Mouse (Mus musculus) midbrain, embryonic 15.5 days (tissue): ENCODE results near the gene Dync1h1. TPM values are rescaled to one million over a fixed set of nuclear protein-coding genes. Genes with fewer than 3 reads are reported as not detected.

ENCODE experiments used
- ATAC-seq: fragments of 200-750 bp; cut with Nextera tagmentation; replicated peaks from 2 replicates; pipeline ENCODE4 v1.8.0; 2017; ENCODE audit warnings: moderate TSS enrichment
- H3K27ac ChIP-seq: fragments of 300-500 bp; sonication (generic); 2 replicates; pipeline ENCODE4 v1.5.1; 2015; ENCODE audit warnings: mild to moderate bottlenecking, inconsistent platforms
- H3K27me3 ChIP-seq: fragments of 300-500 bp; sonication (generic); replicated peaks from 2 replicates; pipeline ENCODE4 v1.6.1; 2015; ENCODE audit warnings: inconsistent platforms
- H3K36me3 ChIP-seq: fragments of 300-500 bp; sonication (generic); replicated peaks from 2 replicates; pipeline ENCODE4 v1.6.1; 2015; ENCODE audit warnings: inconsistent platforms
- H3K4me1 ChIP-seq: fragments of 300-500 bp; sonication (generic); 2 replicates; pipeline ENCODE4 v1.6.1; 2015; ENCODE audit warnings: inconsistent platforms
- H3K4me2 ChIP-seq: fragments of 300-500 bp; sonication (generic); 2 replicates; pipeline ENCODE4 v1.6.1; 2015; ENCODE audit warnings: inconsistent platforms, mild to moderate bottlenecking, moderate library complexity
- H3K4me3 ChIP-seq: fragments of 300-500 bp; sonication (generic); 2 replicates; pipeline ENCODE4 v1.5.1; 2015; ENCODE audit warnings: mild to moderate bottlenecking, inconsistent platforms
- H3K9ac ChIP-seq: fragments of 300-500 bp; sonication (generic); 2 replicates; pipeline ENCODE4 v1.6.1; 2015; ENCODE audit warnings: mild to moderate bottlenecking, inconsistent platforms
- H3K9me3 ChIP-seq: fragments of 300-500 bp; sonication (generic); 2 replicates; pipeline ENCODE4 v1.6.1; 2016; ENCODE audit warnings: inconsistent platforms
- WGBS: fragments of 180-500 bp; shearing (Covaris S2); methylation state at CpG from one replicate; pipeline ENCODE4 v1.1.7; 2015; ENCODE audit warnings: mixed read lengths; 5-methylcytosine and 5-hydroxymethylcytosine counted together
- polyA plus RNA-seq: library from polyadenylated mRNA; unstranded; fragments of >200 nt; fragmentation: Nextera tagmentation; extraction: Ambion mirVana; gene quantifications from 2 replicates; pipeline ENCODE4 v1.2.1, GENCODE M21; 2015

Gene Dync1h1
- polyA plus RNA-seq: 93.3 and 108 TPM in 2 replicates

- Histone ChIP-seq H3K36me3 (no peaks in the 10 kb centered on the region), H3K4me1 (peaks cover 42% of the 10 kb centered on the region)
- under 1% methylated on average over 104 of the region's 105 CpGs for WGBS
Observed at GRCm38 (mm10) chr12:110601241-110602218, at the start of gene Dync1h1. TSS of gene Dync1h1 (plus strand) at chr12:110601452.

GRCm38 (mm10) chr12:110552113-110552512 lies 49.1 kb upstream of the Dync1h1 start:
- H3K4me1 ChIP-seq: no peaks in the 10 kb centered on the region
- no peak overlapping the region for H3K9ac ChIP-seq
- H3K9me3 ChIP-seq: no peaks in the 10 kb centered on the region
- no peak overlapping the region for H3K27ac ChIP-seq
- no peak for ATAC-seq
- no peak overlapping the region for H3K4me2 ChIP-seq
- H3K27me3 ChIP-seq: no peaks in the 10 kb centered on the region
- peaks cover 30% of the 10 kb centered on the region for H3K36me3 ChIP-seq
- 87% methylated on average over 13 of the region's 13 CpGs for WGBS
- no peak overlapping the region for H3K4me3 ChIP-seq

More at GRCm38 (mm10) chr12:110601241-110602218, at the start of gene Dync1h1:
- 0 out of 2 replicates have a peak, but pooled peaks cover 6% of the 10 kb centered on the region for H3K27me3 ChIP-seq
- peak within 1 kb of the TSS; percentile 90 for H3K4me3 ChIP-seq
- no peaks in the 10 kb centered on the region for H3K9me3 ChIP-seq
- peak within 1 kb of the TSS; percentile 96 for H3K27ac ChIP-seq
- peak within 1 kb of the TSS; percentile 72 for H3K4me2 ChIP-seq
- peak within 1 kb of the TSS; percentile 96 for H3K9ac ChIP-seq
- peak; percentile 95 for ATAC-seq

GRCm38 (mm10) chr12:110553362-110553761 lies 47.9 kb upstream of the Dync1h1 start:
- WGBS: 93% methylated on average over 5 of the region's 5 CpGs
- no peaks in the 10 kb centered on the region for H3K9me3 ChIP-seq
- ATAC-seq: no peak
- no peaks in the 10 kb centered on the region for H3K27me3 ChIP-seq
- no peak overlapping the region for H3K4me3 ChIP-seq
- H3K36me3 ChIP-seq: peaks cover 24% of the 10 kb centered on the region
- no peak overlapping the region for H3K4me2 ChIP-seq
- no peaks in the 10 kb centered on the region for H3K4me1 ChIP-seq
- no peak overlapping the region for H3K27ac ChIP-seq
- no peak overlapping the region for H3K9ac ChIP-seq

- Histone ChIP-seq H3K27ac (no peak overlapping the region), H3K9ac (no peak overlapping the region), H3K4me3 (no peak overlapping the region), H3K9me3 (no peaks in the 10 kb centered on the region), H3K4me2 (no peak overlapping the region), H3K36me3 (peaks cover 24% of the 10 kb centered on the region), H3K27me3 (no peaks in the 10 kb centered on the region), H3K4me1 (no peaks in the 10 kb centered on the region)
- ATAC-seq: no peak
- WGBS: 91% methylated on average over 21 of the region's 21 CpGs
Observed at GRCm38 (mm10) chr12:110555536-110556240, 45.6 kb upstream of the Dync1h1 start.

GRCm38 (mm10) chr12:110556861-110557628 lies 44.2 kb upstream of the Dync1h1 start:
- no peaks in the 10 kb centered on the region for H3K4me1 ChIP-seq
- H3K27me3 ChIP-seq: no peaks in the 10 kb centered on the region
- WGBS: 55% methylated on average over 18 of the region's 18 CpGs
- no peaks in the 10 kb centered on the region for H3K9me3 ChIP-seq
- peaks cover 24% of the 10 kb centered on the region for H3K36me3 ChIP-seq
- H3K4me2 ChIP-seq: no peak overlapping the region
- H3K4me3 ChIP-seq: no peak overlapping the region
- H3K9ac ChIP-seq: no peak overlapping the region
- no peak for ATAC-seq
- H3K27ac ChIP-seq: no peak overlapping the region

- no peak for ATAC-seq
- no peak overlapping the region for H3K27ac ChIP-seq
- 98% methylated on average over 7 of the region's 7 CpGs for WGBS
- no peaks in the 10 kb centered on the region for H3K4me1 ChIP-seq
- no peak overlapping the region for H3K4me3 ChIP-seq
- no peaks in the 10 kb centered on the region for H3K9me3 ChIP-seq
- no peaks in the 10 kb centered on the region for H3K27me3 ChIP-seq
- H3K4me2 ChIP-seq: no peak overlapping the region
- H3K9ac ChIP-seq: no peak overlapping the region
- peaks cover 19% of the 10 kb centered on the region for H3K36me3 ChIP-seq
Observed at GRCm38 (mm10) chr12:110558175-110558574, 43.1 kb upstream of the Dync1h1 start.

GRCm38 (mm10) chr12:110563383-110563782 lies 37.9 kb upstream of the Dync1h1 start:
- no peak overlapping the region for H3K4me2 ChIP-seq
- no peak overlapping the region for H3K9ac ChIP-seq
- H3K27ac ChIP-seq: no peak overlapping the region
- no peaks in the 10 kb centered on the region for H3K27me3 ChIP-seq
- 58% methylated on average over 11 of the region's 11 CpGs for WGBS
- no peaks in the 10 kb centered on the region for H3K9me3 ChIP-seq
- H3K4me3 ChIP-seq: no peak overlapping the region
- ATAC-seq: no peak
- peaks cover 16% of the 10 kb centered on the region; the same call in 1 of the 2 replicates for H3K36me3 ChIP-seq
- no peaks in the 10 kb centered on the region for H3K4me1 ChIP-seq

GRCm38 (mm10) chr12:110564848-110565247 lies 36.4 kb upstream of the Dync1h1 start:
- H3K4me2 ChIP-seq: no peak overlapping the region
- no peak overlapping the region for H3K27ac ChIP-seq
- H3K9ac ChIP-seq: no peak overlapping the region
- no peak overlapping the region for H3K4me3 ChIP-seq
- no peaks in the 10 kb centered on the region for H3K9me3 ChIP-seq
- no peak for ATAC-seq
- H3K36me3 ChIP-seq: peaks cover 26% of the 10 kb centered on the region
- H3K4me1 ChIP-seq: no peaks in the 10 kb centered on the region
- WGBS: 93% methylated on average over 11 of the region's 11 CpGs
- H3K27me3 ChIP-seq: no peaks in the 10 kb centered on the region

GRCm38 (mm10) chr12:110566366-110566765 lies 34.9 kb upstream of the Dync1h1 start:
- no peaks in the 10 kb centered on the region for H3K27me3 ChIP-seq
- no peaks in the 10 kb centered on the region for H3K4me1 ChIP-seq
- ATAC-seq: no peak
- no peaks in the 10 kb centered on the region for H3K9me3 ChIP-seq
- no peak overlapping the region for H3K9ac ChIP-seq
- no peak overlapping the region for H3K4me3 ChIP-seq
- peaks cover 26% of the 10 kb centered on the region for H3K36me3 ChIP-seq
- no peak overlapping the region for H3K4me2 ChIP-seq
- H3K27ac ChIP-seq: no peak overlapping the region
- 93% methylated on average over 9 of the region's 9 CpGs for WGBS

- H3K27me3 ChIP-seq: no peaks in the 10 kb centered on the region
- WGBS: 94% methylated on average over 10 of the region's 10 CpGs
- no peak overlapping the region for H3K9ac ChIP-seq
- peaks cover 23% of the 10 kb centered on the region for H3K36me3 ChIP-seq
- H3K9me3 ChIP-seq: no peaks in the 10 kb centered on the region
- H3K27ac ChIP-seq: no peak overlapping the region
- no peak for ATAC-seq
- no peaks in the 10 kb centered on the region for H3K4me1 ChIP-seq
- no peak overlapping the region for H3K4me3 ChIP-seq
- H3K4me2 ChIP-seq: no peak overlapping the region
Observed at GRCm38 (mm10) chr12:110571050-110571449, 30.2 kb upstream of the Dync1h1 start.

GRCm38 (mm10) chr12:110572351-110572750 lies 28.9 kb upstream of the Dync1h1 start:
- H3K27me3 ChIP-seq: no peaks in the 10 kb centered on the region
- no peak overlapping the region for H3K9ac ChIP-seq
- H3K4me1 ChIP-seq: no peaks in the 10 kb centered on the region
- H3K4me3 ChIP-seq: no peak overlapping the region
- WGBS: 97% methylated on average over 4 of the region's 4 CpGs
- no peak overlapping the region for H3K27ac ChIP-seq
- no peak overlapping the region for H3K4me2 ChIP-seq
- H3K9me3 ChIP-seq: no peaks in the 10 kb centered on the region
- peaks cover 19% of the 10 kb centered on the region for H3K36me3 ChIP-seq
- ATAC-seq: no peak

- Histone ChIP-seq H3K36me3 (peaks cover 11% of the 10 kb centered on the region), H3K27me3 (no peaks in the 10 kb centered on the region), H3K9ac (no peak overlapping the region), H3K4me3 (no peak overlapping the region), H3K9me3 (no peaks in the 10 kb centered on the region), H3K4me1 (no peaks in the 10 kb centered on the region), H3K4me2 (no peak overlapping the region), H3K27ac (no peak overlapping the region)
- 85% methylated on average over 8 of the region's 8 CpGs for WGBS
- no peak for ATAC-seq
Observed at GRCm38 (mm10) chr12:110573635-110574034, 27.6 kb upstream of the Dync1h1 start.
